Mouse (Mus musculus) testis, adult 2 months (tissue): ENCODE measurements around the gene Nfib.

Experiments used
- CTCF ChIP-seq: fragments of 200-500 bp; IDR thresholded peaks from 2 replicates; pipeline ENCODE4 v1.5.1; 2012; ENCODE audit warnings: low read depth, mild to moderate bottlenecking, inconsistent platforms, low read length, moderate library complexity; ENCODE audit not compliant: control insufficient read depth, insufficient read depth, insufficient replicate concordance
- POLR2A ChIP-seq: fragments of 200-500 bp; IDR thresholded peaks from 2 replicates; pipeline ENCODE4 v1.6.1; 2012; ENCODE audit warnings: low read depth, mild to moderate bottlenecking, inconsistent platforms, low read length, moderate library complexity; ENCODE audit not compliant: control insufficient read depth

DNA sequence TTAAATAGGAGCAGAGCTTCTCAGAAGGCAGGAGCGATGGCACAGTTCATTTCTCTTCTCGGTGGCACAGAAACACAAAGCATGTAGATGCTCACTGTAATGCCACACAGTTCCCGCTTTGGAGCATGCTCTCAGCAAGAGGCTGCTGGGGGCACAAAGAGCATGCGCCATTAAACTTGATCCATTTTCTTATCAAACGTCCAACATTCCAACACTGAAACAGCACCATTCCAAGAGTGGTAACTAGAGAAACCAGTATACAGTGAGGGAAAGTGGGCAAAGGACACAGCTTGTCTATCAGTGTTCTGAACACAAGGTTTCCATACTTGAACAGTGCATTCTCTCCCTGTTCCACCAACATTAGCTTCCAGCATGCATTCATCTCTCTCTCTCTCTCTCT lies 206.3 kb downstream of the Nfib start:
- no peak for TF ChIP-seq POLR2A
- no peak for TF ChIP-seq CTCF
